Mouse (Mus musculus) heart, embryonic 11.5 days (tissue): ENCODE results near the gene Gm5565. TPM values are rescaled to one million over a fixed set of nuclear protein-coding genes. Genes with fewer than 3 reads are reported as not detected.
"Not testable (repeated sequence)": the region's sequence is repeated elsewhere in the genome, so short reads cannot be mapped to it uniquely, and the experiment has no call there.

Experiments used
- ATAC-seq: fragments of 200-750 bp; cut with Nextera tagmentation; replicated peaks from 2 replicates; pipeline ENCODE4 v1.8.0; 2017; ENCODE audit warnings: moderate library complexity; ENCODE audit not compliant: insufficient number of reproducible peaks, low FRiP score, low TSS enrichment
- H3K27ac ChIP-seq: fragments of 300-500 bp; sonication (generic); 2 replicates; pipeline ENCODE4 v1.5.1; 2014; ENCODE audit warnings: mild to moderate bottlenecking, low read depth, low read length
- H3K27me3 ChIP-seq: fragments of 300-500 bp; sonication (generic); 2 replicates; pipeline ENCODE4 v1.6.1; 2014; ENCODE audit warnings: mild to moderate bottlenecking, low read length, mixed read lengths; ENCODE audit not compliant: control insufficient read depth, insufficient read depth
- H3K36me3 ChIP-seq: fragments of 300-500 bp; sonication (generic); 2 replicates; pipeline ENCODE4 v1.6.1; 2014; ENCODE audit warnings: mild to moderate bottlenecking, low read length, moderate library complexity, mixed read lengths; ENCODE audit not compliant: control insufficient read depth, insufficient read depth
- H3K4me1 ChIP-seq: fragments of 300-500 bp; sonication (generic); 2 replicates; pipeline ENCODE4 v1.6.1; 2014; ENCODE audit warnings: low read length; ENCODE audit not compliant: control insufficient read depth, insufficient read depth
- H3K4me2 ChIP-seq: fragments of 300-500 bp; sonication (generic); 2 replicates; pipeline ENCODE4 v1.6.1; 2014; ENCODE audit warnings: mild to moderate bottlenecking, moderate library complexity
- H3K4me3 ChIP-seq: fragments of 300-500 bp; sonication (generic); 2 replicates; pipeline ENCODE4 v1.5.1; 2014; ENCODE audit warnings: low read depth, low read length
- H3K9ac ChIP-seq: fragments of 300-500 bp; sonication (generic); 2 replicates; pipeline ENCODE4 v1.6.1; 2014; ENCODE audit warnings: mild to moderate bottlenecking, low read depth, low read length, moderate library complexity
- H3K9me3 ChIP-seq: fragments of 300-500 bp; sonication (generic); replicated peaks from 2 replicates; pipeline ENCODE4 v1.6.1; 2016; ENCODE audit warnings: low read length; ENCODE audit not compliant: control insufficient read depth
- WGBS: fragments of 180-500 bp; shearing (Covaris S2); extraction: QIAGEN DNeasy Blood & Tissue Kit; methylation state at CpG from one replicate; pipeline ENCODE4 v1.1.7; 2014; ENCODE audit not compliant: insufficient replicate concordance; 5-methylcytosine and 5-hydroxymethylcytosine counted together
- polyA plus RNA-seq: library from polyadenylated mRNA; unstranded; fragments of >200 nt; fragmentation: Nextera tagmentation; extraction: Ambion mirVana; gene quantifications from 2 replicates; pipeline ENCODE4 v1.2.1, GENCODE M21; 2014

The Gm5565 gene
- polyA plus RNA-seq, 1 experiment from 2014 or later: not detected

DNA sequence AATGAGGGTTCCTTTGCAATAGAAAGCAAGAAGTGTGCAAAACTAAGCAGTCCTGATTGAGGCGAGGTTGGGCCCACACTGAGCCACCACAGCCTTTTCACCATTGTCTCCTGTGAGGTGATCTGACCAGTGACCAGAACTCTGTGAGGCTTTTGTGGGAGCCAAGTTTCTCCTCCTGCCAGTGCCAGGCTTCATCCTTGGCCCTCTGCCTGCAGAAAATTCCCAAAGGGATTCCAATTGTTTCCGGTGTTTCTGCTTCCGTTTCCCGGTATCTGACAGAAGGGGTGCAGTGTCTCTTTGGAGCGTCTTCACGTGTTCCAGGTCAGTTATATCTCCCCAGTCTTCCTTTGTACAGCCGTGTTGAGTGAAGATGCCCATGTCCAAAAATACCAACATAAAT is 28.4 kb upstream of the Gm5565 start:
- Histone ChIP-seq H3K4me3 (no peak overlapping the region), H3K27ac (no peak overlapping the region), H3K36me3 (no peaks in the 10 kb centered on the region), H3K9me3 (no peaks in the 10 kb centered on the region; the same call in 1 of the 2 replicates), H3K27me3 (no peaks in the 10 kb centered on the region), H3K4me1 (no peaks in the 10 kb centered on the region), H3K9ac (no peak overlapping the region), H3K4me2 (no peak overlapping the region)
- WGBS: 78% methylated on average over 7 of the region's 7 CpGs
- no peak for ATAC-seq

DNA sequence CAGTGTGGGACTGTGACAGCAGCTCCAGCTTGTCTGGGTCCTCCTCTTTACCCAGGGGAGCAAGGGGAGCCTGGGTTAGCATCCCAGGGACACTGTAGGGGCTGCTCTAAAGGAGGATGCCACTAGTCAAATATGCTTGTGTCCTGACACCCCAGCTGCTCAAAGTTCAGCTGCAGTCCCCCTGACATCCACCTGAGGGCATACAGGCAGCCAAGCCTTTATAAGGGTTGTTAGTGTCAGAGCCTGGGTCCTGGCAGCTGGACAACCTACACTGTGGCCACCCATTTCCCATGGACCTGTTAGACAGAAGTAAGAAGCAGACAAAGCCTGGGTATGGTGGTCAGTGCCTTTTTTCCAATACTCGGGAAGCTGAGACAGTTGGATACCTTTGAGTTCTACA is 27.8 kb upstream of the Gm5565 start:
- 82% methylated on average over 1 of the region's 1 CpGs for WGBS
- no peak overlapping the region for H3K4me3 ChIP-seq

DNA sequence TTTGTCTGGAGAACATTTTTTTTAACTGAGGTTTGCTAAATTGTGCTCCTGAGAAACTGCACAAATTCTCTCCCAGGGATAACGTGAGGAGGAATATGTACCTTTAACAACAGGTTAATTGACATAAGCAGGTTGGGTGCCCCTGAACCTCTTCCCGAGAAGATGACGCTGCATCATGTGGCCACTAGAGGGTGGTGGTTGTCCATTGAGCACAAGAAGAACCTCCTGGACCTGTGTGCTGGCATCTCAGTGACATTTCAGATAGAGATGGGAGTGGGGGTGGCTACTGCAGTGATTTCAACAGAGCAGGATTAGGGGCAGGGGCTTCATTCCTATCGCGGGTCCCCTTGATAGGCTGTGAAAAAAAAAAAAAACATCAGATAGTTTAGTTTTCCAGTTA is 27.1 kb upstream of the Gm5565 start:
- not testable (repeated sequence) for H3K4me3 ChIP-seq, H3K27ac ChIP-seq, ATAC-seq, H3K4me2 ChIP-seq, H3K9ac ChIP-seq, H3K27me3 ChIP-seq, H3K4me1 ChIP-seq, H3K36me3 ChIP-seq, H3K9me3 ChIP-seq
- 23% methylated on average over 5 of the region's 5 CpGs for WGBS

More for the DNA sequence above, 27.8 kb upstream of the Gm5565 start:
- H3K27ac ChIP-seq: no peak overlapping the region
- H3K27me3 ChIP-seq: no peaks in the 10 kb centered on the region
- H3K36me3 ChIP-seq: no peaks in the 10 kb centered on the region
- no peak overlapping the region for H3K9ac ChIP-seq
- no peak overlapping the region for H3K4me2 ChIP-seq
- H3K9me3 ChIP-seq: no peaks in the 10 kb centered on the region; the same call in 1 of the 2 replicates
- ATAC-seq: no peak
- no peaks in the 10 kb centered on the region for H3K4me1 ChIP-seq

DNA sequence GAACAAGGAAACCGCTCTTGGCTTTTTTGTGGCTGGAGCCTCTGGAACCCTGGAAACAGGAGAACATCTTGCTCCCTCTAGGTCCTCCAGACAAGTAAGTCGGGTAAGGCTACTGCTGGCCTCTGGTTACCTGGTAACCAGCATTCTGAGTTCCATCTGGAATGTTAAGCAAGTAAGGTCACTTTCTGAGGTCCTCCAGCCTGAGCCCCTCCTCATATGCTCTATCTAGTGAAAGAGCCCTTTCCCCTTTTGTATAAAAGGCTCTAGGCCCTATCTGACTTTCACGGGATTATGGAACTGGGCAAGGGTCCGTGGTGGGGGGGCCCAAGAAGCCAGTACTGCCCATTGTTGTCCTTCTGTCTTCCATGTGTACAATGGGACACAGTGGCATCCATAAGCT is 24.9 kb upstream of the Gm5565 start, which contains the start of gene 1700001J03Rik:
1700001J03Rik (minus strand) TSS at position 101 of the 400 bp plus-strand sequence.
- not testable (repeated sequence) for H3K4me2 ChIP-seq, H3K9ac ChIP-seq, H3K4me3 ChIP-seq, H3K4me1 ChIP-seq, ATAC-seq, H3K27ac ChIP-seq, H3K27me3 ChIP-seq, H3K36me3 ChIP-seq, H3K9me3 ChIP-seq
- 66% methylated on average over 4 of the region's 4 CpGs for WGBS

DNA sequence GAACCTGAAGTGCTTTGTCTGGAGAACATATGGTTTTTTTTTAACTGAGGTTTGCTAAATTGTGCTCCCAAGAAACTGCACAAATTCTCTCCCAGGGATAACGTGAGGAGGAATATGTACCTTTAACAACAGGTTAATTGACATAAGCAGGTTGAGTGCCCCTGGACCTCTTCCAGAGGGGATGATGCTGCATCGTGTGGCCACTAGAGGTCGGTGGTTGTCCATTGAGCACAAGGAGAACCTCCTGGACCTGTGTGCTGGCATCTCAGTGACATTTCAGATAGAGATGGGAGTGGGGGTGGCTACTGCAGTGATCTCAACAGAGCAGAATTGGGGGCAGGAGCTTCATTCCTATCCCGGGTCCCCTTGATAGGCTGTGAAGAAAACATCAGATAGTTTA is 12.4 kb upstream of the Gm5565 start:
- not testable (repeated sequence) for H3K36me3 ChIP-seq, H3K27me3 ChIP-seq, H3K4me1 ChIP-seq, H3K9ac ChIP-seq, ATAC-seq, H3K27ac ChIP-seq, H3K4me2 ChIP-seq, H3K9me3 ChIP-seq, H3K4me3 ChIP-seq
- 52% methylated on average over 4 of the region's 4 CpGs for WGBS

DNA sequence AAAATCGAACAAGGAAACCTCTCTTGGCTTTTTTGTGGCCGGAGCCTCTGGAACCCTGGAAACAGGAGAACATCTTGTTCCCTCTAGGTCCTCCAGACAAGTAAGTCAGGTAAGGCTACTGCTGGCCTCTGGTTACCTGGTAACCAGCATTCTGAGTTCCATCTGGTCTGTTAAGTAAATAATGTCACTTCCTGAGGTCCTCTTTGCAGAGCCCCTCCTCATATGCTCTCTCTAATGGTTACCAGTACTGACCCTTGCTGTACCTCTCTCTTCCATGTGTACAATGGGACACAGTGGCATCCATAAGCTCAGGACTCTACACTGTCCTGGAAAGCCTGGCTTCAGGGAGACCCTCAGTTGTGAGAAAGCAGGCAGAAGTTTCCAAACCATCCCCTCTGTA is 10.3 kb upstream of the Gm5565 start, which contains the start of gene Gm6309:
Gm6309 (minus strand) TSS at position 101 of the 400 bp plus-strand sequence.
- not testable (repeated sequence) for H3K36me3 ChIP-seq, H3K4me2 ChIP-seq, H3K27ac ChIP-seq, ATAC-seq, H3K27me3 ChIP-seq, H3K4me1 ChIP-seq, H3K4me3 ChIP-seq, H3K9ac ChIP-seq, H3K9me3 ChIP-seq
- WGBS: 71% methylated on average over 2 of the region's 2 CpGs

DNA sequence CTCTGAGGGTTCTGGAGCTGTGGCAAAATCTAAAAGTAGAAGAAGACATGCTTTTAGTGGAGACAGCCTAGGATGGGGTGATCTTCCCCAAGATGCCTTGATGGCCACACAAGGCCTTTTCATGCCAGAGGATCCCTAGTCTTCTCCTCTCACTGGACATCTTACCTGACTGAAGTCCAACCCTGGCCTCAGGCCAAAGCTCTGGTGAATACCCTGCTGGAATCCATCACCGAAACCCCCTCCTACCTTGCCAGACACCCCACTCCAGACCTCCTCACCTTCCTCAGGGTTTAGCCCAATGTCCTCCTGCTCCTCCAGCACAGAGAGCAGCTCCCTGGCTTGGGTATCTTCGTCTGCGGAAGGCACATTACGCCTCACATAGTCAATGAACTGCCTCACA is 2.0 kb downstream of the Gm5565 start:
- not testable (repeated sequence) for H3K27ac ChIP-seq, H3K9me3 ChIP-seq, H3K36me3 ChIP-seq, H3K9ac ChIP-seq, ATAC-seq, H3K4me3 ChIP-seq, H3K4me1 ChIP-seq, H3K4me2 ChIP-seq, H3K27me3 ChIP-seq
- 89% methylated on average over 4 of the region's 4 CpGs for WGBS

DNA sequence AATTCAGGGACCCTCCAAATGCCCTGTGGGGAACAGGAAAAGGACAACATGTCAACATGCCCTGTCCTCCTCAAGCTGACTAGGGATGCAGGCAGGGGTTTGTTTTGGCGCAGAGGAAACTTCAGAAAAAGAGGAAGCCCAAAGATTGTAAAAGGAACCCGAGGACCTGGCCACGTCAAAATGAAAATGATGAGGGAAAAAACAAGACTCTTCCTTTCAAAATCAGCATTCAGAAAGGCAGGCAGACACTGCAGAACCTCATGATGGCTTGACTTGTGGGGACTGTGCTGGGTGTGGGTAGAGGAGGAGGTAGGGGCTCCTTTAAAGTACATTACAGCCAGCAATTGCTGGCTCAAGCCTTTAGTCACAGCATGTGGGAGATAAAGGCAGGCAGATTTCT is 9.9 kb downstream of the Gm5565 start:
- 0 out of 2 replicates have a peak, but pooled peaks cover 3% of the 10 kb centered on the region for H3K9me3 ChIP-seq
- no peak overlapping the region for H3K27ac ChIP-seq
- H3K27me3 ChIP-seq: no peaks in the 10 kb centered on the region
- H3K4me3 ChIP-seq: no peak overlapping the region
- H3K9ac ChIP-seq: no peak overlapping the region
- WGBS: 62% methylated on average over 3 of the region's 3 CpGs
- H3K4me2 ChIP-seq: no peak overlapping the region
- no peaks in the 10 kb centered on the region for H3K36me3 ChIP-seq
- no peaks in the 10 kb centered on the region for H3K4me1 ChIP-seq
- no peak for ATAC-seq

DNA sequence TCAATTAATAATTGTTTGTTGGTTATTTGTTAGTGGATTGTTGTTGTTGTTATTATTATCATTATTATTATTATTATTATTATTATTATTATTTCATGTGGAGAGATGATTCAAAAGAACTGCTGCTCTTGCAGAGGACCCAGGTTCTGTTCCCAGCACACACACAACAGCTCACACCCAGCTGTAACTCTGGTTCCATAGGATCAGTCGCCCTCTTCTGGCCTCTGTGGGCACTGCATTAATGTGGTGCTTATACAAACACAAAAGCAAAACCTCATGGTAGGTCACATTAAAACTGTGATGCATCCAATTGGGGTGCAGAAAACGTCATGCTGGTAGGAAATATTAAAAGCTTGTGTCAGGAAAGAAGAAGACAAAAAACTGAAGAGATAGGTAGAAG is 12.4 kb downstream of the Gm5565 start:
- Histone ChIP-seq H3K4me3 (no peak overlapping the region), H3K4me1 (no peaks in the 10 kb centered on the region), H3K4me2 (no peak overlapping the region), H3K9ac (no peak overlapping the region), H3K36me3 (no peaks in the 10 kb centered on the region), H3K27ac (no peak overlapping the region), H3K27me3 (no peaks in the 10 kb centered on the region), H3K9me3 (peaks cover 3% of the 10 kb centered on the region; the same call in 1 of the 2 replicates)
- 34% methylated on average over 2 of the region's 2 CpGs for WGBS
- no peak for ATAC-seq
